Mouse (Mus musculus) ES-E14 (cell line): ENCODE measurements around the gene Calml3. TPM values are rescaled to one million over a fixed set of nuclear protein-coding genes. Genes with fewer than 3 reads are reported as not detected.

Experiments
- DNase-seq: peaks from one replicate; pipeline ENCODE4 v3.0.0-alpha.2; 2013; ENCODE audit warnings: low read depth, low spot score
- H3K27ac ChIP-seq: 2 replicates; pipeline ENCODE4 v1.5.1; 2012; ENCODE audit warnings: low read depth, mild to moderate bottlenecking, low read length, moderate library complexity, mixed read lengths; ENCODE audit not compliant: poor library complexity, insufficient read depth, severe bottlenecking
- H3K36me3 ChIP-seq: 2 replicates; pipeline ENCODE4 v1.6.1; 2012; ENCODE audit warnings: mild to moderate bottlenecking, low read length, moderate library complexity, mixed read lengths; ENCODE audit not compliant: control insufficient read depth, poor library complexity, insufficient read depth, severe bottlenecking
- H3K4me1 ChIP-seq, 2 experiments: fragments of 150-350 bp in 1 of 2; sonication (generic) in 1 of 2; 2 replicates each; pipeline ENCODE4 v1.6.1; 2012; ENCODE audit warnings: low read length in 2 of 2, mild to moderate bottlenecking in 1 of 2, mixed read lengths in 1 of 2; ENCODE audit not compliant: control insufficient read depth in 2 of 2, insufficient read depth in 2 of 2, poor library complexity in 1 of 2
- H3K4me3 ChIP-seq, 2 experiments: fragments of 150-350 bp in 1 of 2; sonication (generic) in 1 of 2; 2 replicates each; pipeline ENCODE4 v1.5.1; 2012; ENCODE audit warnings: low read length in 2 of 2, low read depth in 1 of 2, mild to moderate bottlenecking in 1 of 2, mixed read lengths in 1 of 2; ENCODE audit not compliant: insufficient read depth in 1 of 2, poor library complexity in 1 of 2, severe bottlenecking in 1 of 2
- H3K9ac ChIP-seq: 2 replicates; pipeline ENCODE4 v1.6.1; 2012; ENCODE audit warnings: low read depth, mild to moderate bottlenecking, low read length, mixed read lengths; ENCODE audit not compliant: poor library complexity, insufficient read depth, severe bottlenecking
- H3K9me3 ChIP-seq: fragments of 150-350 bp; sonication (generic); 2 replicates; pipeline ENCODE4 v1.6.1; 2012; ENCODE audit warnings: low read depth, mild to moderate bottlenecking, low read length; ENCODE audit not compliant: control insufficient read depth, insufficient read depth
- CHD2 ChIP-seq: IDR thresholded peaks from 2 replicates; pipeline ENCODE4 v1.6.1; 2014; ENCODE audit warnings: mild to moderate bottlenecking, low read depth, low read length, inconsistent platforms
- HCFC1 ChIP-seq: IDR thresholded peaks from 2 replicates; pipeline ENCODE4 v1.6.1; 2012; ENCODE audit warnings: low read length, inconsistent platforms, borderline replicate concordance; ENCODE audit not compliant: insufficient read depth
- MAFK ChIP-seq: IDR thresholded peaks from 2 replicates; pipeline ENCODE4 v1.6.1; 2014; ENCODE audit warnings: mild to moderate bottlenecking, low read depth, low read length, inconsistent platforms; ENCODE audit not compliant: insufficient read depth
- ZC3H11A ChIP-seq: IDR thresholded peaks from 2 replicates; pipeline ENCODE4 v1.6.1; 2012; ENCODE audit warnings: low read depth, mild to moderate bottlenecking, inconsistent platforms, low read length, borderline replicate concordance
- ZNF384 ChIP-seq: IDR thresholded peaks from 2 replicates; pipeline ENCODE4 v1.6.1; 2012; ENCODE audit warnings: low read depth, low read length, inconsistent platforms
- in situ Hi-C, 2 experiments: fragments of 600-800 bp; cut with MboI; formaldehyde crosslinking; loops; one replicate each; pipeline ENCODE4 v1.15.1; 2025; ENCODE audit warnings: low sequenced_read_pairs in 2 of 2, inconsistent platforms in 1 of 2; ENCODE audit not compliant: unreplicated experiment in 2 of 2
- total RNA-seq: library from RNA; depleted of rRNA; stranded (reverse); fragments of 300-350 nt; gene quantifications from 2 replicates; pipeline ENCODE4 v1.2.3, GENCODE M21; 2012

Calml3 gene
- total RNA-seq, 1 experiment = not detected

DNA sequence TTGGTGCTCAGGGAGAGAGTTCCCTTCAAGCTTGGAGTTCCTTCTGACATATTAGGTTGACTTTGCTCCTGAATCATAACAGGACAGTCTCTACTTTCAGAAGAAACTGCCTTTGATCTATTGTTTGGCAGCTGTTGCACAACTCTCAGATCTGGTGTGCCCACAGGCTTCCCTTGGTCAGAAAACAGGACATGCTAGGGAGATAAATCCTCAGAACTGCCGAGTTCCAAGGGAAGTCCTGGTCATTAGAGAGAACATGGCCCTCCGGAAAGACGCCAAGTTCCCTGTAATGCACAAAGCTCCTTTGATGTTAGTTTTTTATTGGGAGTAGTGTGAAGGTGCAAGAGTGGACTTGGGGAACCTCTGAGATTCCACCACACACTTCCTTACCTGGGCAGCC, 35.5 kb downstream of the Calml3 start:
- DNase-seq = no peak
- no peaks in the 10 kb centered on the region for H3K36me3 ChIP-seq
- no peak overlapping the region for H3K9ac ChIP-seq
- no peaks in the 10 kb centered on the region for H3K4me1 ChIP-seq
- H3K27ac ChIP-seq = no peak overlapping the region
- TF ChIP-seq ZC3H11A = no peak
- no peak for TF ChIP-seq CHD2
- no peak for TF ChIP-seq MAFK
- TF ChIP-seq ZNF384 = no peak
- no peak for TF ChIP-seq HCFC1
- H3K9me3 ChIP-seq = no peaks in the 10 kb centered on the region
- in situ Hi-C loops = no loop called here
- no peak overlapping the region for H3K4me3 ChIP-seq

GRCm38 (mm10) chr13:3767086-3767485, 37.0 kb downstream of the Calml3 start:
- no peak overlapping the region for H3K9ac ChIP-seq
- TF ChIP-seq ZNF384 (no peak), CHD2 (no peak), ZC3H11A (no peak), MAFK (no peak), HCFC1 (no peak)
- no peaks in the 10 kb centered on the region for H3K4me1 ChIP-seq
- no peak overlapping the region for H3K27ac ChIP-seq
- no peak for DNase-seq
- H3K36me3 ChIP-seq = no peaks in the 10 kb centered on the region
- no peaks in the 10 kb centered on the region for H3K9me3 ChIP-seq
- in situ Hi-C loops = no loop called here
- H3K4me3 ChIP-seq = no peak overlapping the region

GRCm38 (mm10) chr13:3765781-3766180, 38.3 kb downstream of the Calml3 start:
- Histone ChIP-seq H3K9me3 (no peaks in the 10 kb centered on the region), H3K27ac (no peak overlapping the region), H3K9ac (no peak overlapping the region), H3K4me3 (no peak overlapping the region), H3K36me3 (no peaks in the 10 kb centered on the region), H3K4me1 (no peaks in the 10 kb centered on the region)
- TF ChIP-seq MAFK = no peak
- no peak for TF ChIP-seq ZNF384
- no peak for TF ChIP-seq HCFC1
- no peak for TF ChIP-seq CHD2
- TF ChIP-seq ZC3H11A = no peak
- DNase-seq = no peak
- in situ Hi-C loops = no loop called here

- DNase-seq = no peak
- in situ Hi-C loops = no loop called here
- H3K4me3 ChIP-seq = no peak overlapping the region
- H3K36me3 ChIP-seq = no peaks in the 10 kb centered on the region
- H3K9me3 ChIP-seq = no peaks in the 10 kb centered on the region
- no peak overlapping the region for H3K9ac ChIP-seq
- no peak overlapping the region for H3K27ac ChIP-seq
- no peaks in the 10 kb centered on the region for H3K4me1 ChIP-seq
- TF ChIP-seq CHD2 (no peak), ZNF384 (no peak), HCFC1 (no peak), ZC3H11A (no peak), MAFK (no peak)
Measured at GRCm38 (mm10) chr13:3761131-3761530, 43.0 kb downstream of the Calml3 start.

DNA sequence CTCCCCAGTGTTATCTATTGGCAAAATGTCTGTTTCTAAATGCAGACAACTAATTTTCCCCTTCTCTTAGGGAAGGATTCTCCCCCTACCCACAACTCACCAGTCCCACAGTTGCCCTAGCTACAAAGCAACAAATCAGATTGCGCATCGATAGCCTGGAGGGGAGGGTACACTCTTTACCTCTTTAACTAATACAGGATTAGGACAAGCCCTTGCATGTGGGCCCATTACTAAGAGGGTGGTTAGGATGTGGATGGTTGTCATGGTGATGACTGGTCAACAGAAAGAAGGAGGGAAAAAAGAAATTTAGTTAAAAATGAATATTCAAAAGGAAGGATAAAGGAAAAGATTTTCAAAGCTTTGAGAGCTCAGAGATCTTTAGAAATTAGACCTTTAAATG, 45.8 kb downstream of the Calml3 start:
- DNase-seq = no peak
- Histone ChIP-seq H3K27ac (no peak overlapping the region), H3K36me3 (no peaks in the 10 kb centered on the region), H3K9me3 (no peaks in the 10 kb centered on the region), H3K9ac (no peak overlapping the region), H3K4me1 (no peaks in the 10 kb centered on the region), H3K4me3 (no peak overlapping the region)
- no peak for TF ChIP-seq HCFC1
- TF ChIP-seq ZC3H11A = no peak
- no peak for TF ChIP-seq CHD2
- no peak for TF ChIP-seq MAFK
- no peak for TF ChIP-seq ZNF384
- in situ Hi-C loops = no loop called here
